Mouse (Mus musculus) E14TG2a.4 (cell line): Measurements from ENCODE around the gene Ebf1.

Experiments
- CTCF ChIP-seq: conservative IDR thresholded peaks from 2 replicates; pipeline ENCODE4 v1.5.1; 2014; ENCODE audit warnings: low read length
- POU5F1 ChIP-seq: IDR thresholded peaks from 2 replicates; pipeline ENCODE4 v1.6.1; 2014; ENCODE audit warnings: low read length, borderline replicate concordance

GRCm38 (mm10) chr11:44943781-44944180 lies 326.7 kb downstream of the Ebf1 start:
- TF ChIP-seq CTCF = no peak
- no peak for TF ChIP-seq POU5F1
